Mouse (Mus musculus) midbrain, embryonic 11.5 days (tissue): ENCODE measurements at regions not wholly inside any gene's neighbourhood (a gene's known extent, or its start where the extent isn't known, plus 50 kb on each side); places are given as distances from the start of the nearest gene placed in this dataset.

Experiments
- ATAC-seq: fragments of 200-750 bp; cut with Nextera tagmentation; 2 replicates; pipeline ENCODE4 v1.8.0; 2017; ENCODE audit warnings: moderate TSS enrichment, moderate library complexity; ENCODE audit not compliant: low FRiP score
- DNase-seq: peaks from one replicate; pipeline ENCODE4 v3.0.0; 2015; ENCODE audit warnings: low spot score; ENCODE audit errors: missing footprints
- H3K27ac ChIP-seq: fragments of 300-500 bp; sonication (generic); 2 replicates; pipeline ENCODE4 v1.5.1; 2014; ENCODE audit warnings: low read depth, low read length
- H3K27me3 ChIP-seq: fragments of 300-500 bp; sonication (generic); 2 replicates; pipeline ENCODE4 v1.6.1; 2014; ENCODE audit warnings: mild to moderate bottlenecking, low read length, moderate library complexity, mixed read lengths; ENCODE audit not compliant: control insufficient read depth, insufficient read depth
- H3K36me3 ChIP-seq: fragments of 300-500 bp; sonication (generic); 2 replicates; pipeline ENCODE4 v1.6.1; 2014; ENCODE audit warnings: mild to moderate bottlenecking, low read length, moderate library complexity, mixed read lengths; ENCODE audit not compliant: control insufficient read depth, insufficient read depth
- H3K4me1 ChIP-seq: fragments of 300-500 bp; sonication (generic); 2 replicates; pipeline ENCODE4 v1.6.1; 2014; ENCODE audit warnings: low read length; ENCODE audit not compliant: control insufficient read depth, insufficient read depth
- H3K4me2 ChIP-seq: fragments of 300-500 bp; sonication (generic); 2 replicates; pipeline ENCODE4 v1.6.1; 2014; ENCODE audit warnings: mild to moderate bottlenecking, moderate library complexity
- H3K4me3 ChIP-seq: fragments of 300-500 bp; sonication (generic); 2 replicates; pipeline ENCODE4 v1.5.1; 2014; ENCODE audit warnings: low read depth, low read length
- H3K9ac ChIP-seq: fragments of 300-500 bp; sonication (generic); 2 replicates; pipeline ENCODE4 v1.6.1; 2014; ENCODE audit warnings: low read length
- H3K9me3 ChIP-seq: fragments of 300-500 bp; sonication (generic); 2 replicates; pipeline ENCODE4 v1.6.1; 2016; ENCODE audit warnings: low read length; ENCODE audit not compliant: control insufficient read depth
- WGBS: fragments of 180-500 bp; shearing (Covaris S2); extraction: QIAGEN DNeasy Blood & Tissue Kit; methylation state at CpG from one replicate; pipeline ENCODE4 v1.1.7; 2014; 5-methylcytosine and 5-hydroxymethylcytosine counted together

DNA sequence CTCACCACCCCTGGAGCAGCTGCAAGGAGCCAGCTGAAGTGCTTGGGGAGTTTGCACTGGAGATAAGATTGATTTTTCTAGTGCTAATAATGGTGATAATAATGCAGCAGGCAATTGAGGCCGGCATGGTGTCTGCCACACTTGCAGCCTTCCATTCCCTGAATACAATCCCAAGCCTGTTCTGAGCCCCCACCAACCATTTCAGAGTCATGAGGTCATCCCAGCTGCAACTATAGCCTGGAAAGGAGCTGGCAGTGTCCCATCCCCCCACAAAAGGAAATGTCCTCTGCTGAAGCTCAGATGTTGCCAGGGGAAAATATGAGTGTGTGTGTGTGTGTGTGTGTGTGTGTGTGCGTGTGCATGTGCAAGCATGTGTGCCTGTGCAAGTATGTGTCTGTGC, 160.2 kb upstream of the Gas1 start:
- Histone ChIP-seq H3K4me3 (no peak overlapping the region), H3K9ac (no peak overlapping the region), H3K27ac (no peak overlapping the region), H3K4me2 (no peak overlapping the region), H3K4me1 (no peaks in the 10 kb centered on the region), H3K9me3 (no peaks in the 10 kb centered on the region), H3K27me3 (no peaks in the 10 kb centered on the region), H3K36me3 (no peaks in the 10 kb centered on the region)
- ATAC-seq (peak; percentile 40; the same call in 1 of the 2 replicates), DNase-seq (no peak)
- WGBS = 62% methylated on average over 2 of the region's 2 CpGs

GRCm38 (mm10) chr13:60338107-60338506, 160.9 kb upstream of the Gas1 start:
- no peak overlapping the region for H3K4me3 ChIP-seq
- no peaks in the 10 kb centered on the region for H3K4me1 ChIP-seq
- no peak overlapping the region for H3K27ac ChIP-seq
- H3K4me2 ChIP-seq = no peak overlapping the region
- 80% methylated on average over 8 of the region's 8 CpGs for WGBS
- H3K27me3 ChIP-seq = no peaks in the 10 kb centered on the region
- no peak for DNase-seq
- H3K9me3 ChIP-seq = no peaks in the 10 kb centered on the region
- H3K9ac ChIP-seq = no peak overlapping the region
- no peak for ATAC-seq
- H3K36me3 ChIP-seq = no peaks in the 10 kb centered on the region

DNA sequence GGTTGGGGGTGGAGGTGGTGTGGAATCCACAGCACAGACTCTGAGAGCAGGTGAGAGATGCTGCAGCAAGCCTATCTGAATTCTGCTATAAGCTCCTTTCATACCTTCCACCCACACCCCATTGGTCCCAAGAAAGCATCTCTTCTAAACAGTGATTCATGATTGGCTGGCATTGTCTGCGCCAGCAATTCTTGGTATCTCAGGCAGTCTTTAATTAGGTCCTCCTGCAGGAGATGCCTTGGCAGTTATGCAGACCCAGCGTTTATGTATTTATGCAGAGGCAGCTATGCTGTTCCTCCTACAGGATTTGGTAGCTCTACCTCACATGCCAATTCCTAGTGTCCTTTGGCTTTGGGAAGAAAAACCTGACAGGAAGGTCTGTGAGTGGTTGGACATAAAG, 162.9 kb upstream of the Gas1 start:
- no peaks in the 10 kb centered on the region for H3K36me3 ChIP-seq
- 86% methylated on average over 2 of the region's 2 CpGs for WGBS
- no peak overlapping the region for H3K27ac ChIP-seq
- H3K9me3 ChIP-seq = no peaks in the 10 kb centered on the region
- no peaks in the 10 kb centered on the region for H3K27me3 ChIP-seq
- no peaks in the 10 kb centered on the region for H3K4me1 ChIP-seq
- no peak overlapping the region for H3K9ac ChIP-seq
- no peak overlapping the region for H3K4me3 ChIP-seq
- no peak for DNase-seq
- no peak overlapping the region for H3K4me2 ChIP-seq
- no peak for ATAC-seq

- no peaks in the 10 kb centered on the region for H3K9me3 ChIP-seq
- no peaks in the 10 kb centered on the region for H3K36me3 ChIP-seq
- H3K4me1 ChIP-seq = no peaks in the 10 kb centered on the region
- 60% methylated on average over 7 of the region's 7 CpGs for WGBS
- DNase-seq (no peak), ATAC-seq (no peak)
- H3K27me3 ChIP-seq = no peaks in the 10 kb centered on the region
- no peak overlapping the region for H3K27ac ChIP-seq
- no peak overlapping the region for H3K4me3 ChIP-seq
- H3K9ac ChIP-seq = no peak overlapping the region
- no peak overlapping the region for H3K4me2 ChIP-seq
These were observed 170.7 kb upstream of the Gas1 start for GRCm38 (mm10) chr13:60347881-60348280.

GRCm38 (mm10) chr13:60348438-60348837, 171.3 kb upstream of the Gas1 start:
- no peak for ATAC-seq
- Histone ChIP-seq H3K4me1 (no peaks in the 10 kb centered on the region), H3K27me3 (no peaks in the 10 kb centered on the region), H3K36me3 (no peaks in the 10 kb centered on the region), H3K9me3 (no peaks in the 10 kb centered on the region), H3K4me3 (no peak overlapping the region), H3K4me2 (no peak overlapping the region), H3K9ac (no peak overlapping the region), H3K27ac (no peak overlapping the region)
- no peak for DNase-seq
- 84% methylated on average over 2 of the region's 2 CpGs for WGBS

DNA sequence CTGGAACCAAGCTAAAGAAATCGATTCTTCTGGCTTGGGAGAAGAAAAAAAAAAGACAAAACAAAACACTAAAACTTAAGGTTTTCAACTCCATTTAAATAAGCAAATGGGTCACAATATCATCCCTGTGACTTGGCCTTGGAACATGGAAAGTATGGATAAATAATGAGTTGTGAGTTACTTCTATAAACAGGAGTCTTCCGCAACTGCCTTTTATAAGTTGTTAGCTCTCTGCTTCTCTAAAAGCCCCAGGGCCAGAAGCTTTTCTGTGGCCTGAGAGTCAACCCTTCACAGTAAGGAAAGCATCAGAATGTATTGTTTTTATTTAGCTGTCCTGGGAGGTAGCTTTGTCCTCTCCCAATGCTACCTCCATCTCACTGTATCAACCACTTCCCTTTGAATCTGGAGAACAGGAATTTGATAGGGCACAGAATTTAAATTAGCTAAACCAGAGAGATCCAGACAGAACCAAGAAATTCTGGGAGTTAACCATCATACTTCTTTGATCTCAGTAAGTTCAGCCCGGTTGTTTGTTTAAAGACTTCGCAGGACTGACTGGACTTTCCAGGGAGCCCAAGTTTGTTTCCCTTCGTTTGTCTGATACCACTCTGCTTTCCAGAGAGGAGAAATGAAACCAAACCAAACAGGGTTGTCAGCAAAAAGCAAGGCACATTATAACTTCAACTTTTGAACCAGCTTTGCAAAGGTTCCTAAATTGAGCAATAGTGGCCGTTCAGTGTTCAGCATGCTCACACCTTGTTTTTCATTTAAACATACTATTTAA, 178.7 kb upstream of the Gas1 start:
- 77% methylated on average over 6 of the region's 6 CpGs for whole genome bisulfite sequencing
- no peaks in the 10 kb centered on the region for H3K4me1 ChIP-seq

GRCm38 (mm10) chr13:60358408-60359060, 181.4 kb upstream of the Gas1 start:
- Histone ChIP-seq H3K9me3 (no peaks in the 10 kb centered on the region), H3K27me3 (no peaks in the 10 kb centered on the region), H3K4me3 (no peak overlapping the region), H3K4me2 (no peak overlapping the region), H3K36me3 (no peaks in the 10 kb centered on the region), H3K4me1 (no peaks in the 10 kb centered on the region), H3K27ac (no peak overlapping the region), H3K9ac (no peak overlapping the region)
- no peak for DNase-seq
- ATAC-seq = no peak
- 83% methylated on average over 7 of the region's 7 CpGs for WGBS

More for the DNA sequence above, 178.7 kb upstream of the Gas1 start:
- no peak overlapping the region for H3K9ac ChIP-seq
- H3K4me2 ChIP-seq = no peak overlapping the region
- H3K4me3 ChIP-seq = no peak overlapping the region
- H3K27ac ChIP-seq = no peak overlapping the region
- ATAC-seq (no peak), DNase-seq (no peak)
- H3K9me3 ChIP-seq = no peaks in the 10 kb centered on the region
- H3K36me3 ChIP-seq = no peaks in the 10 kb centered on the region
- no peaks in the 10 kb centered on the region for H3K27me3 ChIP-seq

GRCm38 (mm10) chr13:60364778-60365672, 187.9 kb upstream of the Gas1 start:
- no peaks in the 10 kb centered on the region for H3K4me1 ChIP-seq
- no peak overlapping the region for H3K9ac ChIP-seq
- no peak overlapping the region for H3K27ac ChIP-seq
- no peaks in the 10 kb centered on the region for H3K27me3 ChIP-seq
- H3K36me3 ChIP-seq = no peaks in the 10 kb centered on the region
- no peak overlapping the region for H3K4me3 ChIP-seq
- no peaks in the 10 kb centered on the region for H3K9me3 ChIP-seq
- ATAC-seq (no peak), DNase-seq (no peak)
- H3K4me2 ChIP-seq = no peak overlapping the region
- WGBS = 75% methylated on average over 13 of the region's 13 CpGs

GRCm38 (mm10) chr13:60369216-60369615, 192.1 kb upstream of the Gas1 start:
- no peaks in the 10 kb centered on the region for H3K9me3 ChIP-seq
- no peaks in the 10 kb centered on the region for H3K27me3 ChIP-seq
- H3K9ac ChIP-seq = no peak overlapping the region
- no peak overlapping the region for H3K4me2 ChIP-seq
- WGBS = 91% methylated on average over 4 of the region's 4 CpGs
- H3K4me3 ChIP-seq = no peak overlapping the region
- no peak overlapping the region for H3K27ac ChIP-seq
- no peaks in the 10 kb centered on the region for H3K36me3 ChIP-seq
- DNase-seq (no peak), ATAC-seq (no peak)
- H3K4me1 ChIP-seq = no peaks in the 10 kb centered on the region
